Mouse (Mus musculus) kidney, postnatal 0 days (tissue): ENCODE measurements at regions not wholly inside any gene's neighbourhood (a gene's known extent, or its start where the extent isn't known, plus 50 kb on each side); places are given as distances from the start of the nearest gene placed in this dataset.

Experiments used
- ATAC-seq: fragments of 200-750 bp; cut with Nextera tagmentation; replicated peaks from 2 replicates; pipeline ENCODE4 v1.8.0; 2017; ENCODE audit warnings: low read depth, moderate number of reproducible peaks, moderate TSS enrichment, moderate library complexity; ENCODE audit not compliant: low FRiP score
- DNase-seq: peaks from one replicate; pipeline ENCODE4 v3.0.0-alpha.2; 2016; ENCODE audit warnings: low spot score
- H3K27ac ChIP-seq: fragments of 300-500 bp; sonication (generic); 2 replicates; pipeline ENCODE4 v1.5.1; 2014; ENCODE audit warnings: mild to moderate bottlenecking
- H3K27me3 ChIP-seq: fragments of 300-500 bp; sonication (generic); 2 replicates; pipeline ENCODE4 v1.6.1; 2014; ENCODE audit warnings: low read length, mixed read lengths; ENCODE audit not compliant: insufficient read depth
- H3K36me3 ChIP-seq: fragments of 300-500 bp; sonication (generic); 2 replicates; pipeline ENCODE4 v1.6.1; 2014; ENCODE audit warnings: low read length, mixed read lengths; ENCODE audit not compliant: insufficient read depth
- H3K4me1 ChIP-seq: fragments of 300-500 bp; sonication (generic); replicated peaks from 2 replicates; pipeline ENCODE4 v1.6.1; 2014; ENCODE audit warnings: antibody characterized with exemption, low read length, mixed read lengths; ENCODE audit not compliant: insufficient read depth
- H3K4me2 ChIP-seq: fragments of 300-500 bp; sonication (generic); 2 replicates; pipeline ENCODE4 v1.6.1; 2014; ENCODE audit warnings: mild to moderate bottlenecking, low read length, moderate library complexity, mixed read lengths
- H3K4me3 ChIP-seq: fragments of 300-500 bp; sonication (generic); replicated peaks from 2 replicates; pipeline ENCODE4 v1.5.1; 2014; ENCODE audit warnings: low read depth, low read length
- H3K9ac ChIP-seq: fragments of 300-500 bp; sonication (generic); 2 replicates; pipeline ENCODE4 v1.6.1; 2014; ENCODE audit warnings: low read depth, low read length
- H3K9me3 ChIP-seq: fragments of 300-500 bp; sonication (generic); replicated peaks from 2 replicates; pipeline ENCODE4 v1.6.1; 2016; ENCODE audit warnings: low read length, inconsistent platforms, mixed read lengths
- CTCF ChIP-seq: IDR thresholded peaks from 2 replicates; pipeline ENCODE4 v1.5.1; 2016; ENCODE audit warnings: antibody characterized with exemption, low read depth, mild to moderate bottlenecking, moderate library complexity
- WGBS: fragments of 180-500 bp; shearing (Covaris S2); extraction: QIAGEN DNeasy Blood & Tissue Kit; methylation state at CpG from one replicate; pipeline ENCODE4 v1.1.7; 2014; 5-methylcytosine and 5-hydroxymethylcytosine counted together

DNA sequence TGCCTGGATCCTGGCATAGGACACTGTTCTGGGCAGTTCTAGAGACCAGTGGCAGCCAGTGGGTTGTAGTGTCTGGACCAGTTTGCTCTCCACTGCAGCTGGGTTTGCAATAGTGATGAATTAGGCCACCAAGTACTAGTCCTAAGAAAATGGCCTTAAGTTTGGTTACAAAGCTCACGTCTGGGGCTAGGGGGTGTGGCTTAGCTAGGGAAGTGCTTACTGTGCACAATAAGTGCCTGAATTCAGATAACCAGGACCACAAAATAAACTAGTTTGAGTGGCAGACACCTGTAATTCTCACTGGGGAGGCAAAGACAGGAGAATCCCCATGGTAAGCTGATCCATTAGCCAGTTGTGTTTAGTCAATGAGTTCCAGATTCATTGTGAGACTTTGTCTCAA lies 59.3 kb upstream of the Atl2 start:
- Histone ChIP-seq H3K9me3 (no peaks in the 10 kb centered on the region), H3K4me2 (no peak overlapping the region), H3K27ac (no peak overlapping the region), H3K27me3 (no peaks in the 10 kb centered on the region), H3K4me3 (no peak overlapping the region), H3K36me3 (no peaks in the 10 kb centered on the region), H3K9ac (no peak overlapping the region), H3K4me1 (0 out of 2 replicates have a peak, but pooled peaks cover under 1% of the 10 kb centered on the region)
- 36% methylated on average over 1 of the region's 1 CpGs for WGBS
- no peak for TF ChIP-seq CTCF
- no peak for DNase-seq
- no peak for ATAC-seq

DNA sequence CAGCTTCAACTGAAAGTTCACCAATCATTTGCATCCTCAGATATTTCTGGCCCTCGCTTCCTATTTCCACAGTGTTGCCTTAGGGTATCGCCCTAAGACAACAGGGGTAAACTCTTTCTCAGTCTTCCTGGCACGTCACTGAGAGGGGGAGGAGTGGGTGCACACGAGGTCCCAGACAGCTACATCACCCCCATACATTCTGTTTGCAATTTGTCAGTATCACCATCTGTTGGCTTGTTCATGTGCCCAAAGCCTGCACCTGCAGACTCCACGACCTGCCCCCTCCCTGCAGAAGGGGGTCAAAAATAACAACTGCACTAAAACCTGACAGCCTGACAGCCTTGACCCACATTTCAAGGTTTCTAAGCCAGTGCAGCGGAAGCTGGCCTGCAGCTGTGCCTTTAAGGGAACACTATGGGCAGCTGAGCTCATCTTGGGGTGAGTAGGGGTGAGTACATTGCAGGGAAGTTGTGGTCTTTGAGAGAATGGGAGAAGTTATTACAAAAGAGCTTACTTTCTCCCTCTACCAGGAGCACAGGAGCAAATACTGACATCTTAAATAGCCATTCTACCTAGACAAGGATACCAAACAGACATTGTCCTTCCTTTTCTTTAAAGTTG lies 58.8 kb upstream of the Atl2 start:
- Histone ChIP-seq H3K4me3 (no peak overlapping the region), H3K9me3 (no peaks in the 10 kb centered on the region), H3K4me1 (no peaks in the 10 kb centered on the region), H3K36me3 (no peaks in the 10 kb centered on the region), H3K4me2 (no peak overlapping the region), H3K27ac (no peak overlapping the region), H3K9ac (no peak overlapping the region), H3K27me3 (no peaks in the 10 kb centered on the region)
- TF ChIP-seq CTCF, result no peak
- no peak for ATAC-seq
- no peak for DNase-seq
- whole genome bisulfite sequencing, result 52% methylated on average over 6 of the region's 6 CpGs

DNA sequence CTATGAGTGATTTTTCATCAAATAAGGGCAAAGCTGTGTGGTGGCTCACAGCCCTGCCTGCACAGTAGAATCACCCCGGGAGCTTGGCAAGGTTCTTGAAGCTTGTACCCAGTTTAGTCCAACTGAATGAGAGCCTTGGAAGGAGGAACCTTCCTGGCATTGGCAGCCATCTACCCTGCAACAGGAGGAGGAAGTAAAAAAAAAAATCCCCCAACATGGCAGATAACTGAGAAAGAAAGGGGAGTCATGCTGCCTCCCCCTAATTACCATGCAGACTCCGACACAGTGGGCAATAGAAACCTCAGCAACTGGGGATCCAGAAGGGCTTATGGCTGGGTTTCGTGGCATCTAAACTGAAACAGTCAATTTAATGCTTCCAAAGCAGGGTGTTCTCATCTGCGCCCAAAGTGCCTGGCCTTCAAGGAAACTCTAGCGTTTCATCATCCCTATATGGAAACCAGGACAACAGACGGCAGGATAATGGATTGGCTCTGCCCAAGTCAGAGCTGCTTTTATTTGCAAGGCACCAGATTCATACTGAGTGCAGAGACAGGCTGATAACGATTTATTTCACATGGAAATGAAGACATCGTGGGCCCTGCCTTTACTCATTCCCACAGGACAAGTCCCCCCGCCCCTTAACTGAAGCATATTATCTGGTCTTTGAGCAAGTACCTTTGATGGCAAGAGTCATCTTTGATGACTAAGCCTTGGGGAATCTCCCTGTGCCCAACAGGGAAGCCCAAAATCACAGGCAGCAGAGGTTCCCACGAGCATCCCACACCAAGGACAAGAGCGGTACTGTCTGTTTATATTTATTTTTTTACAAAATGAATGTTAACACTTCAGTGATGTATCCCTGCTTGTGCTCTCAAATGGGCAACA lies 52.9 kb upstream of the Atl2 start:
- ATAC-seq, result no peak
- no peaks in the 10 kb centered on the region for H3K4me1 ChIP-seq
- WGBS, result 61% methylated on average over 11 of the region's 11 CpGs
- no peaks in the 10 kb centered on the region for H3K9me3 ChIP-seq
- no peak overlapping the region for H3K4me2 ChIP-seq
- no peak overlapping the region for H3K27ac ChIP-seq
- no peak overlapping the region for H3K9ac ChIP-seq
- H3K36me3 ChIP-seq, result no peaks in the 10 kb centered on the region
- no peak for TF ChIP-seq CTCF
- DNase-seq, result no peak
- no peak overlapping the region for H3K4me3 ChIP-seq
- H3K27me3 ChIP-seq, result no peaks in the 10 kb centered on the region
